Mouse (Mus musculus): Measurements from ENCODE around the gene Gm3173.
"Not testable (repeated sequence)": the region's sequence is repeated elsewhere in the genome, so short reads cannot be mapped to it uniquely, and the experiment has no call there.

GRCm38 (mm10) chr14:4409939-4410338 is 20.9 kb upstream of the Gm3173 start:
- TF ChIP-seq CTCF (IDR thresholded peaks at IDR 0.05; ENCODE audit: low read depth); EP300 (optimal IDR thresholded peaks at IDR 0.05): not testable (repeated sequence)

All from stomach, postnatal 0 days (tissue).